Mouse (Mus musculus): ENCODE data around the gene Olfr455. TPM values are rescaled to one million over a fixed set of nuclear protein-coding genes. Genes with fewer than 3 reads are reported as not detected.

The Olfr455 gene
- polyA plus RNA-seq (2015; fragmentation: Nextera tagmentation; extraction: Ambion mirVana) = 0.04 and 0.13 TPM in 2 replicates

GRCm38 (mm10) chr6:42547461-42547860, at the start of gene Olfr455:
Gene Olfr455, minus strand, starts transcription at chr6:42547587.
- H3K27ac ChIP-seq (ENCODE audit: low read length) = 0 out of 2 replicates have a peak within 1 kb of the TSS, but pooled peaks have one; percentile 14

GRCm38 (mm10) chr6:42593138-42593882, 45.9 kb upstream of the Olfr455 start:
- WGBS = 80% methylated on average over 17 of the region's 17 CpGs
- H3K4me1 ChIP-seq (ENCODE audit: insufficient read depth, low read depth, low read length) = no peaks in the 10 kb centered on the region
- no peaks in the 10 kb centered on the region for H3K9me3 ChIP-seq (ENCODE audit: low read length)
- no peaks in the 10 kb centered on the region for H3K27me3 ChIP-seq (replicated peaks; ENCODE audit: insufficient read depth, low read length)
- ATAC-seq = no peak
- no peak for DNase-seq (ENCODE audit: low spot score)
- H3K36me3 ChIP-seq (ENCODE audit: insufficient read depth, low read length) = no peaks in the 10 kb centered on the region
- TF ChIP-seq CTCF (IDR thresholded peaks at IDR 0.05) (no peak), EP300 (IDR thresholded peaks at IDR 0.05) (no peak)
- H3K4me2 ChIP-seq (replicated peaks; ENCODE audit: low read depth, low read length) = no peak overlapping the region
- H3K4me3 ChIP-seq (ENCODE audit: low read depth, low read length) = no peak overlapping the region
- no peak overlapping the region for H3K27ac ChIP-seq (ENCODE audit: low read length)
- H3K9ac ChIP-seq (replicated peaks; ENCODE audit: low read depth) = no peak overlapping the region

More at GRCm38 (mm10) chr6:42547461-42547860, at the start of gene Olfr455:
- Histone ChIP-seq H3K4me3 (ENCODE audit: low read depth, low read length) (no peak within 1 kb of the TSS), H3K4me1 (ENCODE audit: insufficient read depth, low read depth, low read length) (no peaks in the 10 kb centered on the region), H3K9ac (replicated peaks; ENCODE audit: low read depth) (no peak within 1 kb of the TSS), H3K36me3 (ENCODE audit: insufficient read depth, low read length) (no peaks in the 10 kb centered on the region), H3K4me2 (replicated peaks; ENCODE audit: low read depth, low read length) (no peak within 1 kb of the TSS), H3K27me3 (replicated peaks; ENCODE audit: insufficient read depth, low read length) (no peaks in the 10 kb centered on the region), H3K9me3 (ENCODE audit: low read length) (no peaks in the 10 kb centered on the region)
- TF ChIP-seq EP300 (IDR thresholded peaks at IDR 0.05) = no peak
- no peak for TF ChIP-seq CTCF (IDR thresholded peaks at IDR 0.05)
- DNase-seq (ENCODE audit: low spot score) (peak; percentile 18), ATAC-seq (peak; percentile 31; the same call in 1 of the 2 replicates)
- 53% methylated on average over 4 of the region's 4 CpGs for WGBS

GRCm38 (mm10) chr6:42586569-42586968, 39.2 kb upstream of the Olfr455 start:
- Histone ChIP-seq H3K9ac (replicated peaks; ENCODE audit: low read depth) (no peak overlapping the region), H3K4me1 (ENCODE audit: insufficient read depth, low read depth, low read length) (no peaks in the 10 kb centered on the region), H3K4me3 (ENCODE audit: low read depth, low read length) (no peak overlapping the region), H3K27me3 (replicated peaks; ENCODE audit: insufficient read depth, low read length) (no peaks in the 10 kb centered on the region), H3K9me3 (ENCODE audit: low read length) (no peaks in the 10 kb centered on the region), H3K27ac (ENCODE audit: low read length) (no peak overlapping the region), H3K4me2 (replicated peaks; ENCODE audit: low read depth, low read length) (no peak overlapping the region), H3K36me3 (ENCODE audit: insufficient read depth, low read length) (no peaks in the 10 kb centered on the region)
- no peak for DNase-seq (ENCODE audit: low spot score)
- TF ChIP-seq EP300 (IDR thresholded peaks at IDR 0.05) = no peak
- TF ChIP-seq CTCF (IDR thresholded peaks at IDR 0.05) = no peak; the same call in 1 of the 2 replicates
- 77% methylated on average over 5 of the region's 5 CpGs for WGBS
- ATAC-seq = no peak

- no peaks in the 10 kb centered on the region for H3K27me3 ChIP-seq (replicated peaks; ENCODE audit: insufficient read depth, low read length)
- peak overlapping the region; percentile 39; the same call in 1 of the 2 replicates for H3K27ac ChIP-seq (ENCODE audit: low read length)
- peak; percentile 53 for ATAC-seq
- H3K4me1 ChIP-seq (ENCODE audit: insufficient read depth, low read depth, low read length) = no peaks in the 10 kb centered on the region
- WGBS = 2% methylated on average over 7 of the region's 7 CpGs
- no peak overlapping the region for H3K4me3 ChIP-seq (ENCODE audit: low read depth, low read length)
- peak; percentile 78 for DNase-seq (ENCODE audit: low spot score)
- H3K9me3 ChIP-seq (ENCODE audit: low read length) = no peaks in the 10 kb centered on the region
- no peak overlapping the region for H3K9ac ChIP-seq (replicated peaks; ENCODE audit: low read depth)
- TF ChIP-seq CTCF (IDR thresholded peaks at IDR 0.05) = peak; percentile 70
- no peak for TF ChIP-seq EP300 (IDR thresholded peaks at IDR 0.05)
- no peaks in the 10 kb centered on the region for H3K36me3 ChIP-seq (ENCODE audit: insufficient read depth, low read length)
- H3K4me2 ChIP-seq (replicated peaks; ENCODE audit: low read depth, low read length) = no peak overlapping the region; the same call in 1 of the 2 replicates
Observed at GRCm38 (mm10) chr6:42583488-42583872, 36.1 kb upstream of the Olfr455 start.

- Histone ChIP-seq H3K27me3 (replicated peaks; ENCODE audit: insufficient read depth, low read length) (no peaks in the 10 kb centered on the region), H3K27ac (ENCODE audit: low read length) (peak overlapping the region; percentile 39), H3K4me2 (replicated peaks; ENCODE audit: low read depth, low read length) (no peak overlapping the region; the same call in 1 of the 2 replicates), H3K9me3 (ENCODE audit: low read length) (no peaks in the 10 kb centered on the region), H3K4me1 (ENCODE audit: insufficient read depth, low read depth, low read length) (no peaks in the 10 kb centered on the region), H3K9ac (replicated peaks; ENCODE audit: low read depth) (no peak overlapping the region), H3K4me3 (ENCODE audit: low read depth, low read length) (no peak overlapping the region), H3K36me3 (ENCODE audit: insufficient read depth, low read length) (no peaks in the 10 kb centered on the region)
- DNase-seq (ENCODE audit: low spot score) = peak; percentile 90
- TF ChIP-seq EP300 (IDR thresholded peaks at IDR 0.05) (peak; percentile 65; the same call in 1 of the 2 replicates), CTCF (IDR thresholded peaks at IDR 0.05) (no peak)
- WGBS = 32% methylated on average over 9 of the region's 9 CpGs
- ATAC-seq = peak; percentile 94
Observed at GRCm38 (mm10) chr6:42582741-42583487, 35.5 kb upstream of the Olfr455 start.

- 50% methylated on average over 4 of the region's 4 CpGs for WGBS
- no peak overlapping the region for H3K4me2 ChIP-seq (replicated peaks; ENCODE audit: low read depth, low read length)
Observed at GRCm38 (mm10) chr6:42578678-42579077, 31.3 kb upstream of the Olfr455 start.

More at GRCm38 (mm10) chr6:42578678-42579077, 31.3 kb upstream of the Olfr455 start:
- no peaks in the 10 kb centered on the region for H3K27me3 ChIP-seq (replicated peaks; ENCODE audit: insufficient read depth, low read length)
- H3K4me3 ChIP-seq (ENCODE audit: low read depth, low read length) = no peak overlapping the region
- ATAC-seq = no peak
- no peak for TF ChIP-seq EP300 (IDR thresholded peaks at IDR 0.05)
- TF ChIP-seq CTCF (IDR thresholded peaks at IDR 0.05) = peak; percentile 39
- no peaks in the 10 kb centered on the region for H3K9me3 ChIP-seq (ENCODE audit: low read length)
- no peaks in the 10 kb centered on the region for H3K36me3 ChIP-seq (ENCODE audit: insufficient read depth, low read length)
- H3K9ac ChIP-seq (replicated peaks; ENCODE audit: low read depth) = no peak overlapping the region
- H3K4me1 ChIP-seq (ENCODE audit: insufficient read depth, low read depth, low read length) = no peaks in the 10 kb centered on the region
- peak; percentile 21 for DNase-seq (ENCODE audit: low spot score)
- H3K27ac ChIP-seq (ENCODE audit: low read length) = no peak overlapping the region
